Mouse (Mus musculus): ENCODE results near the gene Zfp53.

Gene Zfp53

GRCm38 (mm10) chr17:21530645-21531330 is 42.0 kb downstream of the Zfp53 start:
- no peak for DNase-seq

DNA sequence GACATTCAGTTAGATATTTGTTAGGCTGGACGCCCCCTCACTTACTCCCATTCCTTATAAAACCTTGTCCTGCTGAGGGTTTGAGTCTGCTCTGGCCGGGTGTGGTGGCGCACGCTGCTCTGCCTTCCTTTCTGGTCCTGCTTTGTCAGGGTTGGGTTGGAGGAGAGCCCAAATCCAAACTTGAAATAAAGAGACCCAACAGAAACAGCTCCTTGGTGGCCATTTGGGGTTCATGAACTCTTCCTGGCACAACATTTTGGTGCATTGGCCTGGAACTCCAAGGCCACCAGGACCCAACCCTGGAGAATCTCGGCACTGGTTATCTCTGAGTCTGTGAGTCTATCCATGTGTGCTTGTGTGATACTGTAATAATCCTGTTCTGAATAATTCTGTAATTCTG is 42.8 kb downstream of the Zfp53 start:
- peak; percentile 20 for DNase-seq

- peak; percentile 77 for DNase-seq
Observed at GRCm38 (mm10) chr17:21532101-21532951, 43.5 kb downstream of the Zfp53 start.

- DNase-seq, result no peak
Observed at GRCm38 (mm10) chr17:21533961-21534360, 45.2 kb downstream of the Zfp53 start.

- DNase-seq, result peak; percentile 66
Observed at GRCm38 (mm10) chr17:21534460-21535095, 45.8 kb downstream of the Zfp53 start.

- peak; percentile 79 for DNase-seq
Observed at GRCm38 (mm10) chr17:21535096-21536001, 46.6 kb downstream of the Zfp53 start, which contains the start of gene Zfp52. Zfp52 (plus strand) TSS chr17:21535539.

- no peak for DNase-seq
Observed at GRCm38 (mm10) chr17:21536096-21536495, 47.3 kb downstream of the Zfp53 start.

- no peak for DNase-seq
Observed at GRCm38 (mm10) chr17:21536676-21537075, 47.9 kb downstream of the Zfp53 start.

DNA sequence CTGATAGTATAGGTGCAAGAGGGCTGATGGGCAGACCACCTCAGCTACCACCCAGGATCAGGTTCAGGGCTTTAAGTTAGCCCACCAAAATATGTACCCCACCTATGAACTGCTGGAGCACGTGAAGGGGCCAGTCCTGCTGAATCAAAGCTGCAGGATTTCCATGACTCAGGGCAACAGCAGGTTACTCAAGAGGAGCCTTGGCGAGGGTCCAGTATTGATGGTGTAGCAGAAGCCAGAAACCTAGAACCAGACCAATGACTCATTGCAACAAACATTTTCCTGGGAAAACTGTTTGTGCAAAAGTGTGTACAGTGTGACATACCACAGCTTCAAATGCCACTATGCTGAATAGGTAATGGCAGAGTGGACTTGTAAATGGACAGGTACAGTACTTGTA is 69.0 kb downstream of the Zfp53 start:
- DNase-seq, result no peak
